Mouse (Mus musculus) erythroblast, embryonic 14.5 days (primary cell): ENCODE results near the gene Psmd8.

Experiments used
- GATA1 ChIP-seq: IDR thresholded peaks from 2 replicates; pipeline ENCODE4 v1.6.1; 2012; ENCODE audit warnings: low read length, inconsistent platforms, mixed read lengths
- TAL1 ChIP-seq: IDR thresholded peaks from 3 replicates; pipeline ENCODE4 v1.6.1; 2012; ENCODE audit warnings: low read length, inconsistent platforms, mixed read lengths

GRCm38 (mm10) chr7:29146625-29147367, 33.7 kb downstream of the Psmd8 start:
- TF ChIP-seq GATA1: no peak
- no peak for TF ChIP-seq TAL1
